Mouse (Mus musculus): Measurements from ENCODE around the gene Prmt7. TPM values are rescaled to one million over a fixed set of nuclear protein-coding genes. Genes with fewer than 3 reads are reported as not detected.

The Prmt7 gene
- total RNA-seq, 1 experiment = 55.8 TPM

GRCm38 (mm10) chr8:106250186-106250585 is 39.5 kb downstream of the Prmt7 start:
- Histone ChIP-seq H3K9me3 (ENCODE audit: control insufficient read depth, insufficient read depth, low read depth, low read length) (no peaks in the 10 kb centered on the region), H3K27ac (ENCODE audit: insufficient read depth, low read depth, low read length, poor library complexity, severe bottlenecking) (no peak overlapping the region), H3K4me3 (ENCODE audit: insufficient read depth in 1 of 2, low read depth in 1 of 2, low read length in 2 of 2, poor library complexity in 1 of 2, severe bottlenecking in 1 of 2) (no peak overlapping the region), H3K36me3 (ENCODE audit: control insufficient read depth, insufficient read depth, low read length, poor library complexity, severe bottlenecking) (peaks cover 56% of the 10 kb centered on the region), H3K4me1 (ENCODE audit: control insufficient read depth in 2 of 2, insufficient read depth in 2 of 2, low read length in 2 of 2, poor library complexity in 1 of 2) (peaks cover 6 to 12% of the 10 kb centered on the region in 2 experiments; a peak in 2 of 4 replicates), H3K9ac (ENCODE audit: insufficient read depth, low read depth, low read length, poor library complexity, severe bottlenecking) (no peak overlapping the region)
- no peak for DNase-seq (ENCODE audit: low read depth, low spot score)
- in situ Hi-C loops (cut with MboI; ENCODE audit: low sequenced_read_pairs in 2 of 2, unreplicated experiment in 2 of 2) = no loop called here
- TF ChIP-seq CHD2 (IDR thresholded peaks at IDR 0.05; ENCODE audit: low read depth, low read length) = no peak
- TF ChIP-seq ZNF384 (IDR thresholded peaks at IDR 0.05; ENCODE audit: low read depth, low read length) = no peak
- no peak for TF ChIP-seq ZC3H11A (IDR thresholded peaks at IDR 0.05; ENCODE audit: borderline replicate concordance, low read depth, low read length)
- no peak for TF ChIP-seq HCFC1 (IDR thresholded peaks at IDR 0.05; ENCODE audit: borderline replicate concordance, insufficient read depth, low read length)
- TF ChIP-seq MAFK (IDR thresholded peaks at IDR 0.05; ENCODE audit: insufficient read depth, low read depth, low read length) = no peak

- peaks cover 0 to 2% of the 10 kb centered on the region in 2 experiments; a peak in 1 of 4 replicates for H3K4me1 ChIP-seq (ENCODE audit: control insufficient read depth in 2 of 2, insufficient read depth in 2 of 2, low read length in 2 of 2, poor library complexity in 1 of 2)
- DNase-seq (ENCODE audit: low read depth, low spot score) = peak; percentile 50
- H3K4me3 ChIP-seq (ENCODE audit: insufficient read depth in 1 of 2, low read depth in 1 of 2, low read length in 2 of 2, poor library complexity in 1 of 2, severe bottlenecking in 1 of 2) = no peak overlapping the region
- H3K27ac ChIP-seq (ENCODE audit: insufficient read depth, low read depth, low read length, poor library complexity, severe bottlenecking) = no peak overlapping the region
- in situ Hi-C loops (cut with MboI; ENCODE audit: low sequenced_read_pairs in 2 of 2, unreplicated experiment in 2 of 2) = no loop called here
- no peak for TF ChIP-seq ZNF384 (IDR thresholded peaks at IDR 0.05; ENCODE audit: low read depth, low read length)
- no peak for TF ChIP-seq CHD2 (IDR thresholded peaks at IDR 0.05; ENCODE audit: low read depth, low read length)
- no peak for TF ChIP-seq ZC3H11A (IDR thresholded peaks at IDR 0.05; ENCODE audit: borderline replicate concordance, low read depth, low read length)
- no peak for TF ChIP-seq HCFC1 (IDR thresholded peaks at IDR 0.05; ENCODE audit: borderline replicate concordance, insufficient read depth, low read length)
- no peak for TF ChIP-seq MAFK (IDR thresholded peaks at IDR 0.05; ENCODE audit: insufficient read depth, low read depth, low read length)
- H3K9ac ChIP-seq (ENCODE audit: insufficient read depth, low read depth, low read length, poor library complexity, severe bottlenecking) = no peak overlapping the region
- peaks cover 3% of the 10 kb centered on the region; the same call in 1 of the 2 replicates for H3K36me3 ChIP-seq (ENCODE audit: control insufficient read depth, insufficient read depth, low read length, poor library complexity, severe bottlenecking)
- no peaks in the 10 kb centered on the region for H3K9me3 ChIP-seq (ENCODE audit: control insufficient read depth, insufficient read depth, low read depth, low read length)
Measured at GRCm38 (mm10) chr8:106258169-106258568, 47.4 kb downstream of the Prmt7 start.

- Histone ChIP-seq H3K36me3 (ENCODE audit: control insufficient read depth, insufficient read depth, low read length, poor library complexity, severe bottlenecking) (peaks cover 2% of the 10 kb centered on the region; the same call in 1 of the 2 replicates), H3K4me1 (ENCODE audit: control insufficient read depth in 2 of 2, insufficient read depth in 2 of 2, low read length in 2 of 2, poor library complexity in 1 of 2) (peaks cover 0 to 2% of the 10 kb centered on the region in 2 experiments; a peak in 1 of 4 replicates), H3K9ac (ENCODE audit: insufficient read depth, low read depth, low read length, poor library complexity, severe bottlenecking) (no peak overlapping the region), H3K4me3 (ENCODE audit: insufficient read depth in 1 of 2, low read depth in 1 of 2, low read length in 2 of 2, poor library complexity in 1 of 2, severe bottlenecking in 1 of 2) (no peak overlapping the region), H3K9me3 (ENCODE audit: control insufficient read depth, insufficient read depth, low read depth, low read length) (no peaks in the 10 kb centered on the region), H3K27ac (ENCODE audit: insufficient read depth, low read depth, low read length, poor library complexity, severe bottlenecking) (no peak overlapping the region)
- no peak for DNase-seq (ENCODE audit: low read depth, low spot score)
- in situ Hi-C loops (cut with MboI; ENCODE audit: low sequenced_read_pairs in 2 of 2, unreplicated experiment in 2 of 2) = no loop called here
- TF ChIP-seq HCFC1 (IDR thresholded peaks at IDR 0.05; ENCODE audit: borderline replicate concordance, insufficient read depth, low read length) = no peak
- TF ChIP-seq ZNF384 (IDR thresholded peaks at IDR 0.05; ENCODE audit: low read depth, low read length) = no peak
- no peak for TF ChIP-seq CHD2 (IDR thresholded peaks at IDR 0.05; ENCODE audit: low read depth, low read length)
- no peak for TF ChIP-seq ZC3H11A (IDR thresholded peaks at IDR 0.05; ENCODE audit: borderline replicate concordance, low read depth, low read length)
- TF ChIP-seq MAFK (IDR thresholded peaks at IDR 0.05; ENCODE audit: insufficient read depth, low read depth, low read length) = no peak
Measured at GRCm38 (mm10) chr8:106259579-106260255, 49.0 kb downstream of the Prmt7 start.

GRCm38 (mm10) chr8:106260894-106261293 is 50.2 kb downstream of the Prmt7 start:
- Histone ChIP-seq H3K9me3 (ENCODE audit: control insufficient read depth, insufficient read depth, low read depth, low read length) (no peaks in the 10 kb centered on the region), H3K36me3 (ENCODE audit: control insufficient read depth, insufficient read depth, low read length, poor library complexity, severe bottlenecking) (peaks cover 2% of the 10 kb centered on the region; the same call in 1 of the 2 replicates), H3K27ac (ENCODE audit: insufficient read depth, low read depth, low read length, poor library complexity, severe bottlenecking) (no peak overlapping the region), H3K4me1 (ENCODE audit: control insufficient read depth in 2 of 2, insufficient read depth in 2 of 2, low read length in 2 of 2, poor library complexity in 1 of 2) (0 out of 4 replicates have a peak, but pooled peaks cover 0 to 3% of the 10 kb centered on the region in 2 experiments), H3K4me3 (ENCODE audit: insufficient read depth in 1 of 2, low read depth in 1 of 2, low read length in 2 of 2, poor library complexity in 1 of 2, severe bottlenecking in 1 of 2) (no peak overlapping the region), H3K9ac (ENCODE audit: insufficient read depth, low read depth, low read length, poor library complexity, severe bottlenecking) (no peak overlapping the region)
- in situ Hi-C loops (cut with MboI; ENCODE audit: low sequenced_read_pairs in 2 of 2, unreplicated experiment in 2 of 2) = no loop called here
- no peak for DNase-seq (ENCODE audit: low read depth, low spot score)
- TF ChIP-seq HCFC1 (IDR thresholded peaks at IDR 0.05; ENCODE audit: borderline replicate concordance, insufficient read depth, low read length) (no peak), CHD2 (IDR thresholded peaks at IDR 0.05; ENCODE audit: low read depth, low read length) (no peak), ZNF384 (IDR thresholded peaks at IDR 0.05; ENCODE audit: low read depth, low read length) (no peak), ZC3H11A (IDR thresholded peaks at IDR 0.05; ENCODE audit: borderline replicate concordance, low read depth, low read length) (no peak), MAFK (IDR thresholded peaks at IDR 0.05; ENCODE audit: insufficient read depth, low read depth, low read length) (no peak)

All from ES-E14 (cell line).